Mouse (Mus musculus): ENCODE measurements around the gene Fyb. TPM values are rescaled to one million over a fixed set of nuclear protein-coding genes. Genes with fewer than 3 reads are reported as not detected.

Fyb gene
- polyA plus RNA-seq, 1 experiment from 2014 or later: 4.4 TPM

DNA sequence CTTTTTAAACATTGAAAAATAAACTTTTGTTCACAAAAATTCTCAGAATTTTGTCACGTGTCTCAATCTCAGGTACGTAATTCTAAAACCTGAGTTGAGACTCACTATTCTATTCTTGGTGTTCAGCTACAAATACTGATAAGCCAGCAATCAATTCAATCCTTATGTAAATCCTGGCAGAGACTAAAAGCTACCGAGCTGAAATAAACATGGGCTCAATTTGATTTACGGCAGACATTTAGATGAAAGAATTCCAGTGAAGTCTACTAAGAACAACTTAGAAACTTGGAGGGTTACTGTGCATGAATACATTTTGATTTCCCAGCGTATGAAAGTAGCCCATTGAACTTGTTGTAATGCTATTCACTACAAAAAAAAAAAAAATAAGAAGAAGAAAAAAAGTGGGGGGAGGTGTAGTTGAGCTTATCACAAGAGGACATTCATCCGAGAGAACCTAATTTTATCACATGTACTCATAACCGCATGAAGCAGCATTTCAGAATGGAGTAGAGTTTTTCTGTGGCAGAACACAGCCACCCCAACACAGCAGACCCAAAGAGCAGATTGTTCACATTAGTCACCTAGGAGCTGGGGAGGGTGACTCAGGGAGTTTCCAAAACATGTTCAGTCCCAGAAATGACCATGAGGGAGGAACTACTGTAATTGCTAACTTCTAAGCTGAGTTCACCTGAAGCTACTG lies 17.1 kb downstream of the Fyb start:
- Histone ChIP-seq H3K27me3 (no peaks in the 10 kb centered on the region), H3K36me3 (no peaks in the 10 kb centered on the region), H3K4me1 (no peaks in the 10 kb centered on the region), H3K9ac (no peak overlapping the region), H3K4me3 (replicated peaks) (no peak overlapping the region), H3K9me3 (replicated peaks) (no peaks in the 10 kb centered on the region), H3K4me2 (no peak overlapping the region), H3K27ac (no peak overlapping the region)
- WGBS: 60% methylated on average over 7 of the region's 7 CpGs
- ATAC-seq (replicated peaks; ENCODE audit: low FRiP score): no peak

- Histone ChIP-seq H3K27ac (no peak overlapping the region), H3K36me3 (no peaks in the 10 kb centered on the region), H3K4me3 (replicated peaks) (no peak overlapping the region), H3K4me1 (no peaks in the 10 kb centered on the region), H3K27me3 (no peaks in the 10 kb centered on the region), H3K9me3 (replicated peaks) (no peaks in the 10 kb centered on the region), H3K4me2 (no peak overlapping the region), H3K9ac (no peak overlapping the region)
- WGBS: 91% methylated on average over 4 of the region's 4 CpGs
- ATAC-seq (replicated peaks; ENCODE audit: low FRiP score): no peak
These were observed 26.3 kb downstream of the Fyb start for GRCm38 (mm10) chr15:6548911-6549310.

- H3K27ac ChIP-seq: no peak overlapping the region
- H3K9me3 ChIP-seq (replicated peaks): no peaks in the 10 kb centered on the region
- H3K9ac ChIP-seq: no peak overlapping the region
- no peak overlapping the region for H3K4me3 ChIP-seq (replicated peaks)
- 59% methylated on average over 7 of the region's 7 CpGs for WGBS
- no peaks in the 10 kb centered on the region for H3K36me3 ChIP-seq
- H3K27me3 ChIP-seq: no peaks in the 10 kb centered on the region
- H3K4me2 ChIP-seq: no peak overlapping the region
- H3K4me1 ChIP-seq: no peaks in the 10 kb centered on the region
- ATAC-seq (replicated peaks; ENCODE audit: low FRiP score): no peak
These were observed 29.2 kb downstream of the Fyb start for GRCm38 (mm10) chr15:6551875-6552274.

GRCm38 (mm10) chr15:6554742-6555141 lies 32.1 kb downstream of the Fyb start:
- Histone ChIP-seq H3K4me3 (replicated peaks) (no peak overlapping the region), H3K4me2 (no peak overlapping the region), H3K27me3 (no peaks in the 10 kb centered on the region), H3K36me3 (no peaks in the 10 kb centered on the region), H3K9ac (no peak overlapping the region), H3K4me1 (no peaks in the 10 kb centered on the region), H3K27ac (no peak overlapping the region), H3K9me3 (replicated peaks) (no peaks in the 10 kb centered on the region)
- no peak for ATAC-seq (replicated peaks; ENCODE audit: low FRiP score)
- WGBS: 84% methylated on average over 4 of the region's 4 CpGs

DNA sequence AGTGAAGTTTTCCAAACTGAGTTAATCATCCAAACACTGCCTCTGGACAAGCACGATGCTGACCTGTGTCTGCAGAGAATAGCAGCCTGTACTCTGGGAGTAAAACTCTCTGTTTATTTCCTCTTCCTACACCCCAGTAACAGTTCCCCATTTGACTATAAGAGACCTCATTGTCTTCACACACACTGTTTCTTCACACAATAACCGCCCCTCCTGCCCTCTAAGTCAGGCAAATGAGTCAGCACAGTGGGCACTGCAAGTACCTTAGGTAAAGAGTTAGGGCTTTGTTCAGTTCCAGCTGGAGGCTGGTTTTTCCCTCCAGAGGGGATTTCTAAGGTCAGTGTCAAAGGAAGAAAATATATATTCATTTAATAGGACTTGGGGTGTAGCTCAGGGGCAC lies 32.9 kb downstream of the Fyb start:
- no peaks in the 10 kb centered on the region for H3K36me3 ChIP-seq
- H3K4me3 ChIP-seq (replicated peaks): no peak overlapping the region
- H3K9me3 ChIP-seq (replicated peaks): no peaks in the 10 kb centered on the region
- no peak overlapping the region for H3K4me2 ChIP-seq
- WGBS: 65% methylated on average over 2 of the region's 2 CpGs
- no peak for ATAC-seq (replicated peaks; ENCODE audit: low FRiP score)
- H3K27me3 ChIP-seq: no peaks in the 10 kb centered on the region
- no peak overlapping the region for H3K9ac ChIP-seq
- H3K4me1 ChIP-seq: no peaks in the 10 kb centered on the region
- no peak overlapping the region for H3K27ac ChIP-seq

DNA sequence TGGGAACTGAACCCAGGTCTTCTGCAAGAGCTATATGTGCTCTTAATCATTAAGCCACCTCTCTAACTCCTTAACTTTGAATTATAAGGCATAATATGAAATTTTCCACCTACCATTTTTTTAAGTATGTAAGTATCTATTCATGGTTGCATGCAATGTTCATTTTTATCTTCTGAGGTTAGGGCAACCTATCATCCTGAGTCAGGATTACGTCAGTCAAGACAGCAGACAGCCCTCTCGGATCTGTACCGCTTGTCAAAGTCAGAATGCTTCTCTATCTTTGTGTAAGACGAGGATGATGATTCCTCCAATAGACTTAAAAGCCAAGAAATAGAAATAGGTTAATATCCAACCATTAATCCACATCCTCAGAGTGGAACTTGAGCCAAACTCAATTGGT lies 33.6 kb downstream of the Fyb start:
- no peaks in the 10 kb centered on the region for H3K27me3 ChIP-seq
- H3K4me1 ChIP-seq: no peaks in the 10 kb centered on the region
- ATAC-seq (replicated peaks; ENCODE audit: low FRiP score): no peak
- H3K4me3 ChIP-seq (replicated peaks): no peak overlapping the region
- 93% methylated on average over 4 of the region's 4 CpGs for WGBS
- H3K36me3 ChIP-seq: no peaks in the 10 kb centered on the region
- H3K27ac ChIP-seq: no peak overlapping the region
- no peak overlapping the region for H3K9ac ChIP-seq
- H3K9me3 ChIP-seq (replicated peaks): no peaks in the 10 kb centered on the region
- H3K4me2 ChIP-seq: no peak overlapping the region

DNA sequence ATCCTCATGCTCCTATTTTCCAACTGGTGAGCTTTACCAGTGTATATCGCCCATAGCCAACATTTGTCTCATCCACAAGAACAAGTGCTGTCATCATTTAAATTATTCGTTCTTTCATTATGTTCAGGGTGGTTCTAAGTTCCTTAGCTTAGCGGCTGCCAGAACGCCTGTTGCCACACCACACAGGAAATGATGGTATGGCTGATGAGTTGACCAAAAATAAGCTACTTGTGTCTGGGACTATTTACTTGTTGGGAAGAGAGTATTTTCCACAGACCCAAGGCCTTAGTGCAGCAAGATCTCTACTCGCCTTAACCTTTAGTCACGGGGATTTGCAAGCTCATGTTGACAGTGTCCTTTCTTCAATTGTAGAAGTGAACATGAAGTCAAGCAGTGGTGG lies 34.3 kb downstream of the Fyb start:
- Histone ChIP-seq H3K9me3 (replicated peaks) (no peaks in the 10 kb centered on the region), H3K36me3 (no peaks in the 10 kb centered on the region), H3K4me1 (no peaks in the 10 kb centered on the region), H3K4me3 (replicated peaks) (no peak overlapping the region), H3K27me3 (no peaks in the 10 kb centered on the region), H3K27ac (no peak overlapping the region), H3K4me2 (no peak overlapping the region), H3K9ac (no peak overlapping the region)
- ATAC-seq (replicated peaks; ENCODE audit: low FRiP score): no peak
- 89% methylated on average over 6 of the region's 6 CpGs for WGBS

DNA sequence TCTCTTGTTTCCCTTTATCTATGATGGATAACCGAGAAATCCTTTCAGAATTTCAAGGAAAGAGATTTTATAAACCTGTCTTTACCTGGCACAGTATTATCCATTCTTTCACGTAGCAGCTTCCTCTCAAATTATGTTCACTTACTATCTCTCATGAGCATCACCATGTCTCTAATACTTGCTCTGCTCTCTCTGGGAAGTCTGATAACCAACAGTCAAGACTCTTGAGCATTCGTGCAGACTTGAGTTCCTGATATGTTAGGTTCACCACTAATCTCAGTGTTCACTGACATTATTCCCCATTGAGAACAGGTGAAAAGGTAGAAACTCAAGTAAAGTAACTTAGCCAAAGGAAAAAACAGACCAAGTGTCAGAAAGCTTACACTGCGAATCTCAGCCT lies 34.9 kb downstream of the Fyb start:
- no peak overlapping the region for H3K27ac ChIP-seq
- H3K4me2 ChIP-seq: no peak overlapping the region
- ATAC-seq (replicated peaks; ENCODE audit: low FRiP score): no peak
- WGBS: 90% methylated on average over 4 of the region's 4 CpGs
- H3K9ac ChIP-seq: no peak overlapping the region
- no peak overlapping the region for H3K4me3 ChIP-seq (replicated peaks)
- H3K4me1 ChIP-seq: no peaks in the 10 kb centered on the region
- H3K27me3 ChIP-seq: no peaks in the 10 kb centered on the region
- no peaks in the 10 kb centered on the region for H3K36me3 ChIP-seq
- no peaks in the 10 kb centered on the region for H3K9me3 ChIP-seq (replicated peaks)

- WGBS: 39% methylated on average over 9 of the region's 9 CpGs
- H3K4me1 ChIP-seq: no peaks in the 10 kb centered on the region
- H3K27ac ChIP-seq: peak overlapping the region; percentile 41; the same call in 1 of the 2 replicates
- no peak overlapping the region for H3K9ac ChIP-seq
- no peaks in the 10 kb centered on the region for H3K36me3 ChIP-seq
- no peak for ATAC-seq (replicated peaks; ENCODE audit: low FRiP score)
- no peak overlapping the region for H3K4me2 ChIP-seq
- H3K4me3 ChIP-seq (replicated peaks): no peak overlapping the region
- no peaks in the 10 kb centered on the region for H3K27me3 ChIP-seq
- H3K9me3 ChIP-seq (replicated peaks): no peaks in the 10 kb centered on the region
These were observed 36.5 kb downstream of the Fyb start for GRCm38 (mm10) chr15:6559188-6559587.

GRCm38 (mm10) chr15:6560696-6561095 lies 38.0 kb downstream of the Fyb start:
- ATAC-seq (replicated peaks; ENCODE audit: low FRiP score): no peak
- H3K27ac ChIP-seq: peak overlapping the region; percentile 27; the same call in 1 of the 2 replicates

DNA sequence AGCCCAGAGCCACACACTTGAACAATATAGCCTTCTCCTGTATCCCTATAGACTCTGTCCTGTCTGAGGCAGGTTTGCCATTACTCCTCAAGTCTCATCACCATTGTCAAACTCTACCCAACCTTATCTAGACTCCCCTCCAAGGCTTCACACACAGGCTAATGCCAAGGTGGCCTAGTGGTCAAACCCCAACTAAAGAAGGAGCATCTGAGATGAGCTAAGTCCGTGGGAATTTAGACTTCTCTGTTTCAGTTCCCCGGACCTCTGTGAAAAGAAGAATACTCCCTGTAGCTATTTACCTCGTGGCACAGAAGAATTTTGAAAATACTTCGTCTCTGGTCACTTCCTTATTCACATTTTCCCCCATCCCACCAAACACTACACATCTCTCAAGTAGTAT lies 39.5 kb downstream of the Fyb start:
- Histone ChIP-seq H3K36me3 (no peaks in the 10 kb centered on the region), H3K9ac (no peak overlapping the region), H3K9me3 (replicated peaks) (no peaks in the 10 kb centered on the region), H3K27ac (no peak overlapping the region), H3K27me3 (no peaks in the 10 kb centered on the region), H3K4me1 (0 out of 2 replicates have a peak, but pooled peaks cover 8% of the 10 kb centered on the region), H3K4me2 (no peak overlapping the region), H3K4me3 (replicated peaks) (no peak overlapping the region)
- 90% methylated on average over 4 of the region's 4 CpGs for WGBS
- ATAC-seq (replicated peaks; ENCODE audit: low FRiP score): no peak

More at GRCm38 (mm10) chr15:6560696-6561095, 38.0 kb downstream of the Fyb start:
- H3K4me1 ChIP-seq: 0 out of 2 replicates have a peak, but pooled peaks cover 8% of the 10 kb centered on the region
- H3K27me3 ChIP-seq: no peaks in the 10 kb centered on the region
- H3K9me3 ChIP-seq (replicated peaks): no peaks in the 10 kb centered on the region
- 76% methylated on average over 10 of the region's 10 CpGs for WGBS
- H3K36me3 ChIP-seq: no peaks in the 10 kb centered on the region
- H3K4me3 ChIP-seq (replicated peaks): no peak overlapping the region
- no peak overlapping the region for H3K9ac ChIP-seq
- H3K4me2 ChIP-seq: no peak overlapping the region

DNA sequence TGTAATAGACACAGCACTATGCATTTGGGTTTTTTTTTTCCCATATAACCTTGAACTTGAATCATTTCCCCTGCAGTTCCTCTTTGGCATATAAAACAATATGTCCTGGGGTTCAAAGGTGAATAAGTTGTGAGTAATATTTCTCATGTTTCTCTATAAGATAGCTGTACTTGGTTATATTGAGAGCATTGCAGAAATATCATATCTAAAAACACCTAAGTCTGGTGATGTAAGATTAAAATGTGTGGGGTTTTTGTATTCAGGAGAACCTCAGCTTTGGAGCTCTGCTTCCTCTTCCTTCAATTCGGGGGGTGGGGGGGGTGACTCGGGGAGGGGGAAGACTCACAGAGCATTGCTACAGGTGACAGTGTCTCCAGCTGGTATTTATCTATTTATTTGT lies 40.0 kb downstream of the Fyb start:
- H3K4me1 ChIP-seq: 0 out of 2 replicates have a peak, but pooled peaks cover 8% of the 10 kb centered on the region
- H3K36me3 ChIP-seq: no peaks in the 10 kb centered on the region
- no peaks in the 10 kb centered on the region for H3K27me3 ChIP-seq
- H3K9me3 ChIP-seq (replicated peaks): no peaks in the 10 kb centered on the region
- no peak overlapping the region for H3K9ac ChIP-seq
- H3K27ac ChIP-seq: no peak overlapping the region
- WGBS: 82% methylated on average over 2 of the region's 2 CpGs
- no peak for ATAC-seq (replicated peaks; ENCODE audit: low FRiP score)
- H3K4me3 ChIP-seq (replicated peaks): no peak overlapping the region
- H3K4me2 ChIP-seq: no peak overlapping the region

GRCm38 (mm10) chr15:6564977-6565421 lies 42.3 kb downstream of the Fyb start:
- H3K27ac ChIP-seq: peak overlapping the region; percentile 84
- no peaks in the 10 kb centered on the region for H3K9me3 ChIP-seq (replicated peaks)
- peak overlapping the region; percentile 27 for H3K4me3 ChIP-seq (replicated peaks)
- 0 out of 2 replicates have a peak, but pooled peaks cover 8% of the 10 kb centered on the region for H3K4me1 ChIP-seq
- no peak overlapping the region for H3K9ac ChIP-seq
- H3K4me2 ChIP-seq: peak overlapping the region; percentile 55
- 8% methylated on average over 11 of the region's 11 CpGs for WGBS
- H3K27me3 ChIP-seq: no peaks in the 10 kb centered on the region
- peak; percentile 95 for ATAC-seq (replicated peaks; ENCODE audit: low FRiP score)
- no peaks in the 10 kb centered on the region for H3K36me3 ChIP-seq

Measured in kidney, embryonic 15.5 days (tissue).